Mouse (Mus musculus) embryonic facial prominence, embryonic 12.5 days (tissue): ENCODE data around the gene Srgap1. TPM values are rescaled to one million over a fixed set of nuclear protein-coding genes. Genes with fewer than 3 reads are reported as not detected.

Experiments used
- ATAC-seq: fragments of 200-750 bp; cut with Nextera tagmentation; 2 replicates; pipeline ENCODE4 v1.8.0; 2017; ENCODE audit not compliant: insufficient number of reproducible peaks, insufficient read depth, low FRiP score, low TSS enrichment
- H3K27ac ChIP-seq: fragments of 300-500 bp; sonication (generic); 2 replicates; pipeline ENCODE4 v1.5.1; 2016; ENCODE audit warnings: mild to moderate bottlenecking
- H3K27me3 ChIP-seq: fragments of 300-500 bp; sonication (generic); 2 replicates; pipeline ENCODE4 v1.6.1; 2016; ENCODE audit warnings: mild to moderate bottlenecking, moderate library complexity
- H3K36me3 ChIP-seq: fragments of 300-500 bp; sonication (generic); 2 replicates; pipeline ENCODE4 v1.6.1; 2016; ENCODE audit warnings: mild to moderate bottlenecking
- H3K4me1 ChIP-seq: fragments of 300-500 bp; sonication (generic); 2 replicates; pipeline ENCODE4 v1.6.1; 2016
- H3K4me2 ChIP-seq: fragments of 300-500 bp; sonication (generic); replicated peaks from 2 replicates; pipeline ENCODE4 v1.6.1; 2016; ENCODE audit warnings: mild to moderate bottlenecking, moderate library complexity
- H3K4me3 ChIP-seq: fragments of 300-500 bp; sonication (generic); 2 replicates; pipeline ENCODE4 v1.5.1; 2016; ENCODE audit warnings: mild to moderate bottlenecking
- H3K9ac ChIP-seq: fragments of 300-500 bp; sonication (generic); 2 replicates; pipeline ENCODE4 v1.6.1; 2016; ENCODE audit warnings: mild to moderate bottlenecking, moderate library complexity
- H3K9me3 ChIP-seq: fragments of 300-500 bp; sonication (generic); 2 replicates; pipeline ENCODE4 v1.6.1; 2016; ENCODE audit warnings: mild to moderate bottlenecking, moderate library complexity
- WGBS: fragments of 180-500 bp; shearing (Covaris S2); methylation state at CpG from one replicate; pipeline ENCODE4 v1.1.7; 2016; 5-methylcytosine and 5-hydroxymethylcytosine counted together
- polyA plus RNA-seq: library from polyadenylated mRNA; unstranded; fragments of >200 nt; fragmentation: Nextera tagmentation; extraction: Ambion mirVana; gene quantifications from 2 replicates; pipeline ENCODE4 v1.2.1, GENCODE M21; 2016

Srgap1 gene
- polyA plus RNA-seq, 1 experiment from 2014 or later, result 19.6 TPM

DNA sequence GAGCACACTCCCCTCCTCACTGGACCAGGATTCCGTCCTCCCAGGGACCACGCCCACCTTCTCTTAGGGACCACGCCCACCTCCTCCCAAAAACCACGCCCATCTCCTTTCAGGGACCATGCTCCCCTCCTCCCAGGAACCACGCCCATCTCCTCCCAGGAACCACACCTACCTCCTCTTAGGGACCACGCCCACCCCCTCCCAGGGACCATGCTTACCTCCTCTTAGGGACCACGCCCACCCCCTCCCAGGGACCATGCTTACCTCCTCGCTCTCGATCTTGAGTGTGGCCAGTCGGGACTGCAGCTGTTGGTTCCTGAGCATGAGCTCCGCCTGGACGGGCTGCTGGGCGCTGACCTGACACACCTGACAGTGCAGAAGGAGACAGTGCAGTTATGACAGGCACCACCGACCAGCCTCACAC, 193.7 kb downstream of the Srgap1 start:
- Histone ChIP-seq H3K27ac (no peak overlapping the region), H3K4me3 (no peak overlapping the region), H3K36me3 (no peaks in the 10 kb centered on the region), H3K9ac (no peak overlapping the region), H3K27me3 (no peaks in the 10 kb centered on the region), H3K4me2 (no peak overlapping the region), H3K9me3 (no peaks in the 10 kb centered on the region), H3K4me1 (0 out of 2 replicates have a peak, but pooled peaks cover 4% of the 10 kb centered on the region)
- ATAC-seq, result no peak
- WGBS, result 36% methylated on average over 14 of the region's 14 CpGs

DNA sequence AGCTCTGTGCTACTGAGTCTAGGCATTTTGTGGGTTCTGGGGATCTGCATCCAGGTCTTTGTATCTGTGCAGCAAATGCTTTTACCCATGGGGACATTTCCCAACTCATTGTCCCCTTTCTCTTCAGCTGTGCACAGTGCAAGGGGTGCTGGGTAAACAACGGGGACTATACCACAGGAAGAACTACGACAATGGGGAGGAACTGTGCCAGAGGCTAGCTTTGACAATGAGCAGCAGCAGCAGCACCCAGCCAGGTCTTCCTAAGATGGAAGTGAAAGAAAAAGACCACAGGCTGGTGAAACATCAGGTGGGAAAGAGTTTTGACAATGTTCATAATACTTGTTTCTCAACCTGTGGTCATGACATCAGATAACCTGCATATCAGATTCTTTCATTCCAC, 197.6 kb downstream of the Srgap1 start:
- Histone ChIP-seq H3K9ac (no peak overlapping the region), H3K27me3 (no peaks in the 10 kb centered on the region), H3K4me1 (no peaks in the 10 kb centered on the region), H3K9me3 (no peaks in the 10 kb centered on the region), H3K36me3 (0 out of 2 replicates have a peak, but pooled peaks cover 3% of the 10 kb centered on the region), H3K27ac (no peak overlapping the region), H3K4me2 (no peak overlapping the region), H3K4me3 (no peak overlapping the region)
- WGBS, result 89% methylated on average over 2 of the region's 2 CpGs
- no peak for ATAC-seq

DNA sequence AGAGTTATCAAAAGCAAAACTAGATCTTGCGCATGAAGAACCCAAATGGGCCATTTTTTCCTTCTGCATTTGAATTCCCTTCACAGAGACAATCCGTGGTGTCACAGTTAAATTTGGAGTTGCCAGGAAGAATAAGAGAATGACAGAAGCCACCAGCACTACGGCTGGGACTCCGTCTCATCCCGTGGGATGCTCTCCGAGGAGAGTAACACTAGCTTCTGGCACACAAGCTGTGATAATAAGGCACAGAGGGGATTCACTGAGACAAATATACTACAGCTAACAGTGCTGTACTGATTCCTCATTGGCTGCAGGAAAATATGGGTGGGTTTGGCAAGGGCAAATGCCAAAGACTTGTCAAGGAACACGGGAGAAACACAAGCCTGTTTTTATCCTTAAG, 201.4 kb downstream of the Srgap1 start:
- Histone ChIP-seq H3K36me3 (peaks cover 3% of the 10 kb centered on the region; the same call in 1 of the 2 replicates), H3K9me3 (no peaks in the 10 kb centered on the region), H3K27me3 (no peaks in the 10 kb centered on the region), H3K27ac (no peak overlapping the region), H3K4me2 (no peak overlapping the region), H3K9ac (no peak overlapping the region), H3K4me3 (no peak overlapping the region), H3K4me1 (no peaks in the 10 kb centered on the region)
- 85% methylated on average over 7 of the region's 7 CpGs for WGBS
- ATAC-seq, result no peak

DNA sequence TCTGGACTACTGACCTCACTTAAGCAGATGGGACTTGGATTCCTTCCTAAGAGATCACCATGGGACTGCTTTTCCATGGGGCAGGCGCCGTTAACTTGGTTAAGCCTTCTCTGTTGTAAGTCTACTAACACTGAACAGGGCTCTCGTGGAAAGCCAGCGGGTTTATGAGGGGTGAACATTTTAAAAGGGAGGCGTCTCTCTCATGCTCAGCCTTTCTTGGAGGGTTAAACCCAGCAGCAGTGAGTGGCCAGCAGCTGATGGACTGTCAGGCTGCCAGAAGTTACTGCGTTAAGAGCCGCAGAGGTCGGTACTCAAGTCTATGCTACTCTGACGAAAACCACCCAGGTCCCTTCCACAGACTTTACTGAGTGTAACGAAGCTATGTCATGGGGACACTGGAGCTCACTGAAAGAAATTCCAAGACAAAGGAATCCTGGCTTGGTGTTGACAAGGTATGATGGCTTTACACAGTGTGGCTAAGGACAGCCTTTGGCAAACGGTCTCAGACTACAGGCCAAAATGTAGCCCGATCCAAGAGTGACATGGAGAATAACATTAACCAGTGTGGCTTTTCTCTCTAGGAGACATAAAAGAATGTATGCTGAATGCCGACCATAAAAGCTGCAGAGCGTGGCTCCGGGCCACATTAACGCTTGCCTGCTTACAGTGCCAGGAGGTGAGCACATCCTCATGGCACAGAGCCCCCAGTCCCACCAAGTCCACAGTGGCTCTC, 209.8 kb downstream of the Srgap1 start:
- Histone ChIP-seq H3K27ac (peak overlapping the region; percentile 68), H3K4me2 (no peak overlapping the region), H3K9me3 (no peaks in the 10 kb centered on the region), H3K4me3 (no peak overlapping the region), H3K27me3 (no peaks in the 10 kb centered on the region), H3K9ac (no peak overlapping the region), H3K36me3 (peaks cover 24% of the 10 kb centered on the region; the same call in 1 of the 2 replicates), H3K4me1 (peaks cover 9% of the 10 kb centered on the region; the same call in 1 of the 2 replicates)
- WGBS, result 73% methylated on average over 16 of the region's 16 CpGs
- peak; percentile 18; the same call in 1 of the 2 replicates for ATAC-seq

DNA sequence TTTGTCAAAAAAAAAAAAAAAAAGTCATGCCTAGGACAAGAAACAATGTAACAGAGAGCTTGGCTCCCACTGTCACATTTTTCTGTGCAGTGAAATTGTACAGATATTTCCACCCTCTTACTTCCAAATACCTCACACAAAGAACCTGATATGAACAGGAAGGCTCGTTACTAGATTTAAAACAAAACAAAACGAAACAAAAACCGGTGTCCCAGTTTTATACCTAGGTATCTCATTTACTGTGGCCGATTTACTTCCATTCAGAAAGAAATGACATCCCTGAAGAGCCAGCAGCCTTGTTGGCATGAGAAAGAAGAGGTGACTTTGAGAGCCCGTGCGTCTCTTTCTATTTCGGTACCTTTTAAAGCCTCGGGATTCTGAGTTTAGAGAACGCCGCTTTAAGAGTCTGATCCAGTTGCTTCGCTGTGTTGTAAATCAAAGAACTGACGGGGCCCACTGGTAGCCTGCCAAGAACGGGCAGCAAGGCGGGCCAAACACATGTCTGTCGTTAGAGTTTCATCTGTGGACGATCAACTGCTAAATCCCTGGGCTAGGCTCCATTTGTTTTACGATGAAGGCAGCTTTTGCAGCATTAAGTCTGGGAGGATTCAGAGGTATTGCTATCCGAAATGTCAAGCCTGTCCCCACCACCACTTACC, 210.5 kb downstream of the Srgap1 start:
- ATAC-seq, result peak; percentile 58; the same call in 1 of the 2 replicates
- Histone ChIP-seq H3K4me2 (0 out of 2 replicates have a peak overlapping the region, but pooled peaks have one; percentile 17), H3K27me3 (no peaks in the 10 kb centered on the region), H3K27ac (peak overlapping the region; percentile 68), H3K9me3 (no peaks in the 10 kb centered on the region), H3K4me3 (no peak overlapping the region), H3K4me1 (peaks cover 9% of the 10 kb centered on the region; the same call in 1 of the 2 replicates), H3K36me3 (peaks cover 24% of the 10 kb centered on the region; the same call in 1 of the 2 replicates), H3K9ac (no peak overlapping the region)
- 48% methylated on average over 18 of the region's 18 CpGs for WGBS

DNA sequence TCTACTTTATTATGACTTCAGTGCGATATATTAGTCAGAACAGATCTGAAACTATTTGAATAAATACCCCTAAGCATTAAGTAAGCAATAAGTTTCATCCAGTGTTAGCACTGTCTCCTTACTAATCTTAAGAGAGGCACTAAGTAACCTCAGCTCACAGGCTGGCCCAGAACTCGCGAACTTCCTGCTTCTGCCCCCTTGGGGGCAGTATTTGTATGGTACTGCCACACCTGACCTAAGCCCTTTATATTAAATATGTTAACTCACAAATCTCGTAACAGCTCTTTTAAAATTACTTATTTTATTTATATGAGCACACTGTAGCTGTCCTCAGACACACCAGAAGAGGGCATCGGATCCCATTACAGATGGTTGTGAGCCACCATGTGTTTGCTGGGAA, 213.7 kb downstream of the Srgap1 start:
- H3K36me3 ChIP-seq, result peaks cover 5% of the 10 kb centered on the region; the same call in 1 of the 2 replicates
- ATAC-seq, result no peak
- no peak overlapping the region for H3K4me3 ChIP-seq
- H3K27me3 ChIP-seq, result no peaks in the 10 kb centered on the region
- no peaks in the 10 kb centered on the region for H3K9me3 ChIP-seq
- no peak overlapping the region for H3K4me2 ChIP-seq
- 86% methylated on average over 5 of the region's 5 CpGs for WGBS
- H3K4me1 ChIP-seq, result peaks cover 13% of the 10 kb centered on the region; the same call in 1 of the 2 replicates
- no peak overlapping the region for H3K27ac ChIP-seq
- H3K9ac ChIP-seq, result no peak overlapping the region

DNA sequence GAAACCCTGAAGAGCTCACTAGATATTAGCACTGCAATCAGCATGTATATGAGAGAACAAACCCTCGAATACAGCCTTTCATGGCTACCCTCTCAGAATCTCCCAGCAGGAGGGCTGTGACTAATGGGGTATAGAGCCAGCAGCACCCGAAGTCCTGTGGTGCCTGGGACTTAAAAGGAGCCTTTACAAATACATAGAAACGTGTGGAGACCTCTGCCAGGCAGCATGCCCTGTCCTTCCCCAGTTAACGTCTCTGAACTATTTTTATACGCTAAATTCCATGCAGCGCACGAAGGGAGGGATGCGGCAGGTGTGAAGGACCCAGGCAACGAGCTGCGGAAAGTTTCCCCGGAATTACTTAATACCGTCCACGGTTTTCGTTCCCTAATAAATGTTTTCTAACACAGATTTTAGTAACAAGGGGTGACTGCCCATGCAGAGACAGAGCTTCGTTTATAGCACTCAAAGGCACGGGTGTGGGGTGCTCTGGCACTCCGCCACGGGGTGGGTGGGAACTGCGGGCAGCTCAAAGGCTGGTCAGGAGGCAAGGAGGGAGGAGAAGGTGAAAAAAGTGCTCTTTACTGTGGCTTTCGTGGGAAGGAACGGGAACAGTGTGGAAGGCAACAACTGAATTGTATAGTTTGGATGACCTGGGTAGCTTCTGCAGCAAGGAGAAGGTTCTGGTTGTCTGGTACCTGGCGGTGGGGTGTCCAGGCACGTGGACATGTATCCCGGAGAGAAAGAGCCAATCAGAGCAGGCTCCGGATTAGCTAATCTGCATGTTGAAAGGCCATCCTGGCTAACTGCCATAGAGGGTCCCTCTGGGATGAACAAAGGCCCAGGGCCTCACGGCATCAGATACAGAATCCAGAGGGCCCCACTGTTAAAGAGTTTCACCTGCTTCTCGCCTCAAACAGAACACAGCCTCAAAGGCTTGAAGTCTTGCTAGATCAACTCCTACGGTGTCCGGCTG, 216.5 kb downstream of the Srgap1 start:
- Histone ChIP-seq H3K9me3 (no peaks in the 10 kb centered on the region), H3K36me3 (peaks cover 5% of the 10 kb centered on the region; the same call in 1 of the 2 replicates), H3K27ac (no peak overlapping the region), H3K9ac (no peak overlapping the region), H3K4me3 (no peak overlapping the region), H3K4me2 (no peak overlapping the region), H3K4me1 (0 out of 2 replicates have a peak, but pooled peaks cover 4% of the 10 kb centered on the region), H3K27me3 (no peaks in the 10 kb centered on the region)
- ATAC-seq, result no peak
- WGBS, result 76% methylated on average over 29 of the region's 29 CpGs

DNA sequence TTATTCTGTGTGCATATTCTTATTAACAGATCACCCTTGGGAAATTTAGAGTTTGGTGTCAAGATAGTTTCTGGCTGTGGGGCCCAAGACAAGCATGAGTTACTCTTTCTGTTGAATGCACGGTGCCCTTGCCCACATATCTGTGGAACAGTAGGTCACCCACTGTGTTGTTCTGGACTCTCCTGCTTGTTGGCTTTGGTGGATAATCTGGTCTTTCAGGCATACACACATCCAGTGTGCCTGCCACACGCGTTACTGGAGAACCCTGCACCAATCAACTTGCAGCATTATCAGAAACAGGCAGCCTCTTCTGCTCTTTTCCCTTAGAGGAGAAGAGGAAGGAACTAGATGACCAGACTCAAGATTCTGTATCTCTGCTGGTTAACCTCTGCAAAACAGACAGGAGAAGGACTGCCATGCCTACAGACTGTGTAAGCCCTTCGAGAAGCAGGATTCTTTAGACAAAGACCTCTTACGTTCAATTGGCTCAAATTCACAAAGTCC, 217.3 kb downstream of the Srgap1 start:
- H3K4me3 ChIP-seq, result no peak overlapping the region
- 0 out of 2 replicates have a peak, but pooled peaks cover 4% of the 10 kb centered on the region for H3K4me1 ChIP-seq
- no peak overlapping the region for H3K4me2 ChIP-seq
- no peaks in the 10 kb centered on the region for H3K9me3 ChIP-seq
- H3K9ac ChIP-seq, result no peak overlapping the region
- no peak for ATAC-seq
- 85% methylated on average over 5 of the region's 5 CpGs for WGBS
- H3K36me3 ChIP-seq, result peaks cover 5% of the 10 kb centered on the region; the same call in 1 of the 2 replicates
- H3K27me3 ChIP-seq, result no peaks in the 10 kb centered on the region
- no peak overlapping the region for H3K27ac ChIP-seq

DNA sequence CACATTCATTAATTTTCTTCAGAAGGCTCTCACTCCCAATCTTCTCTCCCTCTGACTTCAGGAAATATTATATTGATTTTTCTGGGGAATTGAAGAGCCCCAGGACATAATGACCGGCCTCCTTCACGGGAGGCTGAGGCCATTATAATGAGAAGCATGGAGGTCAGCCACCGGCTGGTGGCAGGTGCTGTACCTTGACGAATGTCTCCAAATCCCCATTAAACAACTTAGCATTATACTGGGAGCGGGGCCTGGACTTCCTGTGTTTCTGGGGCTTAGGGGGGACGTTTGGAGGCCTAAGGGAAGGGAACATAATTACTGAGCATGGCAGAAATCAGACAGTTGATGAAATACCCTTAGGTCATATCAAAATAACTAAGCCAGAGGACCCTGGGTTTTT, 218.1 kb downstream of the Srgap1 start:
- ATAC-seq, result no peak
- WGBS, result 36% methylated on average over 6 of the region's 6 CpGs
- H3K27ac ChIP-seq, result no peak overlapping the region

DNA sequence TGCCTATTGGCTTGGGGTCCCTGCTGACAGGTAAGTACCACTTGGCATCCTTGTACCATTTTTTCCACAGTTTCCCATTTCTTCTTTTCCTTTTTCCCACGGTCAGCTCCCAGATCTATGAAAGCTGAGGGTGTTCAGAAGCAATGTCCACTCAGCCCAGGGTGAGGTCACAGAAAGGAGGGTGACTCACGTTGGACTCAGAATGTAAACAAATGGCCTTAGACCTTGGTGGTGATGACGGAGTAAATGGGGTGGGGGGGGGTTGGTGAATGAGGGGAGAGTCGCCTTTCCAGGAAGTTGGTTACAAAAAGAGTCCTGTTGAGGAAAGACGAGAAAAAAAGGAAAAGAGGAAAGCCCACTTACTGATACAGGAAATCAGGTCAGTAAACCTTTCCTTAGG, 224.4 kb downstream of the Srgap1 start:
- H3K27ac ChIP-seq, result no peak overlapping the region
- H3K9ac ChIP-seq, result no peak overlapping the region
- 43% methylated on average over 5 of the region's 5 CpGs for WGBS
- no peaks in the 10 kb centered on the region for H3K9me3 ChIP-seq
- H3K36me3 ChIP-seq, result peaks cover 13% of the 10 kb centered on the region
- no peaks in the 10 kb centered on the region for H3K27me3 ChIP-seq
- H3K4me3 ChIP-seq, result no peak overlapping the region
- no peaks in the 10 kb centered on the region for H3K4me1 ChIP-seq
- no peak for ATAC-seq
- H3K4me2 ChIP-seq, result no peak overlapping the region

More for the DNA sequence above, 218.1 kb downstream of the Srgap1 start:
- Histone ChIP-seq H3K4me3 (no peak overlapping the region), H3K27me3 (no peaks in the 10 kb centered on the region), H3K9ac (no peak overlapping the region), H3K4me2 (no peak overlapping the region), H3K36me3 (no peaks in the 10 kb centered on the region), H3K9me3 (no peaks in the 10 kb centered on the region), H3K4me1 (0 out of 2 replicates have a peak, but pooled peaks cover 4% of the 10 kb centered on the region)

DNA sequence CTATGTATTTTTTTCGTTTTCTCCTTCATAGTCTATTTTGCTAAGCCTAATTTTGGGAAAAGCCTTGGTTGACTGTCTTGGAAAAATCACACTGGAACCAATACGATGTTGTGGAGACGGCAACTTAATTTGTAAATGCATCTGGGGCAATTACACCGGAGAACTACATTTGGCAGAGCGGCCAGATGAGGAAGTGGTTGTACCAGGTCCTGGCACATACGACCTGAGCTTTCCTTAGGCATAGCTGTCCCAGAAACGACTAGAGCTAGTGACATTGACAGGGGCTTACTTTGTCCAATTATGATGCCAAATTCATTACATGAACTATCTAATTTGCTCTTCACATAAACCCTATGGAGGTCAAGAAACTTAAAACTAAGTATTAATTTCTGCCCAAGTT, 226.3 kb downstream of the Srgap1 start:
- H3K27ac ChIP-seq, result no peak overlapping the region
- no peak overlapping the region for H3K4me2 ChIP-seq
- no peaks in the 10 kb centered on the region for H3K9me3 ChIP-seq
- H3K4me3 ChIP-seq, result no peak overlapping the region
- ATAC-seq, result no peak
- peaks cover 17% of the 10 kb centered on the region for H3K36me3 ChIP-seq
- H3K4me1 ChIP-seq, result no peaks in the 10 kb centered on the region
- 77% methylated on average over 7 of the region's 7 CpGs for WGBS
- H3K9ac ChIP-seq, result no peak overlapping the region
- no peaks in the 10 kb centered on the region for H3K27me3 ChIP-seq
